Mouse (Mus musculus): ENCODE results near the gene Epb41l5.

Epb41l5 gene

DNA sequence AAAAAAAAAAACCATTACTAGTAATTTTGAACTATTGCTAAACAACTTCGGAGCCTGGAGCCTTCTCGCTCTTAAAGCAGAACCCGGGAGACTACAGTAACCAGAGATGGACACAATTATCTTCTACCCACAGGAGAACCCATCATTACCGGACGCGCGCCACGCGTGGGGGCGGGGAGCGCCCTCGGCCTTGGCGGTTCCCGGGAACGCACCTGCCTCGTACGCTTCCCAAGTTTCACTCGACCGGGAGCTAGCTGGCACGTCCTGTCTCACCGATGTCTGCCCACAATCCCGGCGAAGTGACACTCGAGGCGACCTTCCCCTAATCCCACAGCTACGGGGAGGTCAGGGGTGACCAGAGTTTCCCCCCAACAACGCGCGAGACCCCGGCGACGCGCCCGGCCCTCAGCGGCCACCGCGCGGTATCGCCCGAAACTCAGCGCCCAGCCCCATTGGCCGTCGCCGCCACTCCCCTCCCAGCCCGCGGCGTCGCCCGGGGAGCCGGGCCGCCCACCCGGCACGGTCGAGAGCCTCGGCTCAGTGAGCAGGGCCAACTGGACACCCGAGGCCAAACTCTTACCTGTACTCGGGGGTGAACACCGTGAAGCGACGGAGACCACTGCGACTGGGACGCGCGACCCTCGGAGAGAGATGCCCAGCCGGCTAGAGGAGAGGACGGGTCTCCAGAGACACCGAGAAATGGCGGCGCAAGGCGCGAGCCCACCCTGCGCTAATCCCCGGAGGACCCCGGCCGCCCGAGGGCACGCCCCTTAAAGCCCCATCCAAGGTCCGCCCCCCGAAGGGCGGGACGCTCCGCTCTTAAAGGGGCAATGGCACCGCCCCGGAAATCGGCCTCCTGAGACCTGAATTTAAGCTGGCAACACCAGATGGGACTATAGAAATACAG lies at the start of gene Epb41l5:
Gene Epb41l5, minus strand, starts transcription at position 796 of the 907 bp plus-strand sequence.
- DNase-seq (ENCODE audit: low spot score), result peak; percentile 91

GRCm38 (mm10) chr1:119696860-119697259 lies 48.1 kb upstream of the Epb41l5 start:
- no peak for DNase-seq (ENCODE audit: low spot score)

DNA sequence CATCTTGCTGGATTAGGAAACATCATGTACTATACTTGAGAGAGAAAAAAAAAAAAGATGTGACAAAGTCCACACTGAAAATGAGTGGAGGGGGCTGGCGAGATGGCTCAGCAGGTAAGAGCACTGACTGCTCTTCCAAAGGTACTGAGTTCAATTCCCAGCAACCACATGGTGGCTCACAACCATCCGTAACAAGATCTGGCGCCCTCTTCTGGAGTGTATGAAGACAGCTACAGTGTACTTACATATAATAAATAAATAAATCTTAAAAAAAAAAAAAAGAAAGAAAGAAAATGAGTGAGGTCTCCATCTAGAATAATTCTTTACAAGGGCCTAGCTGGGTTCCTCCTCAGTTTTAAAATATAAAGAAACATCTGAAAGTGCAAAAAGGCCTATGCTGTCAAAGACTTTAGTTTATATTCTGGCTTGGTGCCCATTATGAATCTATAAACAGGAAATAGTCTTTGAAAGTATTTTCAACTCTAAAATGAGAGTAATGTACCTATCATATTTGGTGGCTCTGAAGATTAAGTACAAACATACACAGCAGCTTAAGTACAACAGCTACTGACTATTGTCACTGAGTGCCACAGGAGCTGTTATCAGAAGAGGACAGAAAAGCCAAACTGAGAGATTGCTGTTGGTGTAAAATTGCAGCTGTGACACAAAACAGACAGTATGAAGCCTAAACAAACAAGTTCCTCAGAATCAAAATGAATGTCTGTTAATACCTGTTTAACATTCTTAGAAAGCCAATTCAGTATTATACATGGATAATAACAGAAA lies 37.2 kb upstream of the Epb41l5 start:
- DNase-seq (ENCODE audit: low spot score), result no peak

DNA sequence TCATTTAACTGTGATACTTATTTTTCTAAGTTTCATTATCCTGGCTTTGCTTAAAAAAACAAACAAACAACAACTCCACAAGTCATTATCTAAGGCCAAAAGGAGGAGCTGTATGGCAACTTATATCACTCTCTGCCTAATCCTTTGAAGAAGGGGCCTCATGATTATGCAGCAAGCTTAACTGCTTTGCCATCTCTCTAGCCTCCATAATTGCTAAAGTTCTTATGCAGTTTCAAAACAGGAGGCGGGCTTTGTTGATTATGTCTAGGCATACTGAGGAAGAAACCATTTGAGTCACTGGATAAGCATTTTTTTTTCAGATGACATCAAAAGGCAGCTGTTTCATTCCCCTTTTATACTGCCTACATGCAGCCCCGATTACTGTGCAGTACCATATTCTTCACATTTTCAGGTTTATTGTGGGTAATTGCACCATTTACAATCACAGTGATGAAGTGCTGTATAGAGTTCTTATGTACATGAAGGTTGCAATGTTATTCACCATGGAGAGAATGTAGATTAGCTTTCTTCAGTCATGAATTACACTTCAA lies 32.9 kb upstream of the Epb41l5 start:
- DNase-seq (ENCODE audit: low spot score), result no peak

DNA sequence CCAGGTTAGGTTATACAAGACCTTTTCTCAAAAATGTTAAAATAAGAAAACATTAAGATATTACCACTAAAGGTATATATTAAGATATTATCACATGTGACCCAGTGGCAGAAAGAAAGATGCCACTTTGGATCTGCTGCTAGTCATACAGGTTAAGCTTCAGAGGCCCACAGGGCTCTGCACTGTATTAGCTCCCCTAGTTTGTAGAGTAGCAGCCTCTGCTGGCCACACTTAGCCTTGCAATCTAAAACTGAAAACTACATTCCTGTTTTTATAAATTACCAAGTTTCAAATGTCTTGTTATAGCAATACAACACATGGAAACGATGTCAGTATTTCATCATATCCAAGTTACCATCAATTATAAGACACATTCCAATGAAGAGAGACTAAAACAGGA lies 26.2 kb upstream of the Epb41l5 start:
- no peak for DNase-seq (ENCODE audit: low spot score)

GRCm38 (mm10) chr1:119666904-119667303 lies 18.1 kb upstream of the Epb41l5 start:
- peak; percentile 38 for DNase-seq (ENCODE audit: low spot score)

- no peak for DNase-seq (ENCODE audit: low spot score)
Measured at GRCm38 (mm10) chr1:119654307-119654706, 5.5 kb upstream of the Epb41l5 start.

DNA sequence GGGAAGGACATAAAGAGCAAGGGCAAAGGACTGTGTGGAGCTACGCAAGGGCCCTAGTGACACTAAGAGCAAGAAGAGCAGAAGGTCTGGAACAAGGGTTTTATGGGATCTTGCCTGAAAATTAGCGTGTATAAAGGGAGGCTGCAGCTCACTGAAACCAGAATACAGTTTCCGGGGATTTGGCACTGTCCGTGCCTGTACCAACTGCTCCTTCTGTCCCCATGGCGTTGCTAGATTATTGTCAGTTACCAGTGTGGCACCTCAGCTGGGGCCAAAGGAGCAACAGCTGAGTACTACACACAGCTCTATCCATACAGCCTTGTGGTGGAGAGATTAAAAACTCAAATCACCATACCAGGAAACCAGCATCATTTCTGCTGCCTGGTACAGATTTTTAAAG lies 1.6 kb upstream of the Epb41l5 start:
- no peak for DNase-seq (ENCODE audit: low spot score)

- no peak for DNase-seq (ENCODE audit: low spot score)
Measured at GRCm38 (mm10) chr1:119649627-119650026, 827 bp upstream of the Epb41l5 start.

DNA sequence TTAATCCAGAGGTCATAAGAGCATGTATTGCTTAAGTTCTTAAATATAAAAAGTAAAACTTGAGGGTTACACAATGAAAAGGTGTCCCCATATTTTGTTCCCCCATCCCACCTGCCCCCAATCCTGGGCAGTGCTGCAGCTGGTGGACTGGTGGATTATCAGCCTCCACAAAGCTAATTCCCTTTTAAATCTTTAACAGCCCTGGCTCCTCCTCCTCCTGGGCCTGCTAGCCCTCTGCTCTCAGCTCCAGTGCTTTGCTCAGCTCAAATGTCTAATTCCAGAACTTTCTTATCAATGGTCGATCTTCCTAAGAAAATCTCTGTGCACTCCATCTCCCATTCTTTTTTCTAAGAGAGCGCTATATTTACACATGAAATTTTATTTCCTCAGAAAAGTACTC lies 2.4 kb downstream of the Epb41l5 start:
- DNase-seq (ENCODE audit: low spot score), result no peak

DNA sequence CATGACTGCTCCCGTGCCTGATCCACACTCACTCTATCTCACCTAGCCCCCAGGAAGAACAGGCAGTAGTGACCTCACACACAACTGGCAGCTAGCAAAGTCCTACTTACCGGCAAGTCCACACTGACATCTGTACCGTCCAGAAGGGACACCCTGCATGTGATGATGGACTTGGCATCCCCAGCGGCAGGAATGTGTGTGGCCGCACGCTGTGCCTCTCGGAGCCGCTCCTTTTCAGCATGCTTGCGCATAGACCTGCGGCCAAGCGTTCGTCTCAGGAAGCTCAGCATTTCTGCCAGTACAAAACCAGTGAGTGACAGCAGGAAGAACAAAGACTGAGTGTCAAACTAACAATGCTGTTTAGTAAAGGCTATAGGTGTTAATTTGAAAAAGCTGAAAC lies 6.4 kb downstream of the Epb41l5 start:
- peak; percentile 53 for DNase-seq (ENCODE audit: low spot score)

DNA sequence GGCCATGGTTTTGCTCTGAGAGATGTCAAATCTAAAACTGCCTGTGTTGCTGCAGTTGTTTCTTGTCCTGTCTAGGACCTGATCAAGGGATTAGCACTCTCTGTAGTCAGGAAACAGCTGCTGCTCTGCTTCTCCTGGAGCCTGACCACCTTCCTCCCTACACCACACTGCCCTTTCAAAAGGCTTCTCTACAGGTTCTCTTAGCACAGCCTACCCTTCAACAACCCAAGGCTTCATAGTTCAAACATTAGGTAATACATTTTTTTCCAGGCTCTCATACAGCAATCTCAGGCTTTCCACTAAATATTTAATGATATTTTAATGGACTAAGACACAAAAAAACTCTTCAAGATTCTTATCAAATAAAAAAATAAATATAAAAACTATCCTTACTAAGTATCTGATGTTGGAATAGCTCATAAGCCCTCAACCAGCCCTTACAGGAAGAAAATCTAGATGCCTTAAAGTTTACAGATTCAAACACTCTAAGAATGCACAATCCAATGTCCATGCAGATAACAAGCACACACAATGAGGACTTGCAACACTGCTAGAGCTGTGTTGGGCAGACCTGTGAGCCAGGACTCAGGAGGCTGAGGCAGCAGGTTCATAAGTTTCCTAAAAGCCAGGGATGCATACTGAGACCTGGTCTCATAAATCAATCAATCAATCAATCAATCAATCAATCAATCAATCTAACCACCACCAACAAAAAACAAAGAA lies 7.5 kb downstream of the Epb41l5 start:
- DNase-seq (ENCODE audit: low spot score), result no peak

- DNase-seq (ENCODE audit: low spot score), result no peak
Measured at GRCm38 (mm10) chr1:119640006-119640405, 8.8 kb downstream of the Epb41l5 start.

DNA sequence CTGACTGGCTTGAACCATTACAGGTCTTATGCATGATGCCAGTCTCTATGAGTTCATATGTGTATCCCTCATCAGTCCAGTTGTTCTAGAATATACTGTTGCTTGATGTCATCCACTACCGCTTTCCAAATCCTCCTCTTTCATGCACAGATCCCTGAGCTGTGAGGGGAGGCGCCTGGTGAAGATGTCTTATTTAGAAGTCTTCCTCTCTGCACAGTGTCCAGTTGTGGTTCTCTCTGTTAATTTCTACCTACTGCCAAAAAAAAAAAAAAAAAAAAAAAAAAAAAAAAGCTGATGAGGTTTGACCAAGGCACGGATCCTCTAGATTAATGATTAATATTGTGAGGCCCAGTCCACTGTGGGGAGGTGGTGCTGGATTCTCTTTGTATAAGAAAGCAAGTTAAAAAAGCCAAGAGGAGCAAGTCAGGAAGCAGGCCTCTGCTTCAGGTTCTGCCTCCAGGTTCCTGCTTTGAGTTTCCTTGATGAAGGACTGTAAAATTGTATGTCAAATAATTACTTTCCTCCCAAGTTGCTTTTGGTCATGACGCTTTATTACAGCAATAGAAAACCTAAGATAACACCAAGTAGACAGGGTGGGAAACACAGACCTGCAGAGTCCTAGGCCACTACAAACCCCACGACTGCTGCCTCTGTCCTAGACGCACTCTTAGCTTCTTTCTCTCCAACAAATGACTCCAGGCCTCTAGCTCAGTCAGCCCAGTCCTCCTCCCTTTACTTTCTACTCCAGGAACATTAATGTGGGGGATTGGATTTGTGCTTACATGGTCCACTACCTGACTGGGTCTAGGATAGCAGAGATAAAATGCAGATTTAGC lies 11.4 kb downstream of the Epb41l5 start:
- peak; percentile 37 for DNase-seq (ENCODE audit: low spot score)

DNA sequence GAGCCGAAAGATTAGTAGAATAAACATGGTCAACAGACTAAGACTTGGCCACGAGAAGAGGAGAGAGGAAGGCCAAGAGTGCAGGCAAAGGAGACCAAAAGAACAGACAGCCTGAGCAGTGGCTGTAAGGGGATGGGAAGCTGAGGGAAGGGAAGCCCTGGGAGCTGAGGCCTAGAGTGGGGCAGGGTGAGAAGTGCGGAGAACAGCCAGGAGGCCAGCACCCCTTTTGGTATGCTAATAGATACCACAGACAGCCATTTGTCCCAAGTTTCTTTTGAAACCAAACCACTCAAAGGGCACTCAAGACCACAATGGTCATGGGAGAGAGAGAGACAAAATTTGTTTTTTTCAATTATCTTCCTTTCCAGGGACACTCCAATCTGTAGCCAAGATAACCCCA lies 14.1 kb downstream of the Epb41l5 start:
- no peak for DNase-seq (ENCODE audit: low spot score)

DNA sequence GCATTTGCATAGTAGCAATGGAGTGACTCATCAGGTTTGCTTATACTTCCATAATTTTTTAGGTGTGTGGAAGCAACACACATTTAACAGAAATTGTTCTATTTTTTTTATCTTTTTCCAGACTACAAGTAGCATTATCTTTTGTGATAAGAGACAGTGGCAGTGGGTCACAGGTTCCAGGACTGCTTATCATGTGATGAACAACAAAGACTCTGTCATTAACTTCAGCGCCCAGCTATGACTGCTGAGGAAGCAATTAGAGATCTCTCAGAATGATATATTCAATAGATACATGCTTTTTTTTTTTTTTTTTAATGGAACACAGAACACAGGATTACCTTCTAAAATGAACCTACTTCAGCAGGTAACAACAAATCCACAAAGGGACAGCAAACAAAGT lies 18.4 kb downstream of the Epb41l5 start:
- no peak for DNase-seq (ENCODE audit: low spot score)

GRCm38 (mm10) chr1:119626837-119627236 lies 22.0 kb downstream of the Epb41l5 start:
- DNase-seq (ENCODE audit: low spot score), result peak; percentile 39

GRCm38 (mm10) chr1:119624444-119624843 lies 24.4 kb downstream of the Epb41l5 start:
- no peak for DNase-seq (ENCODE audit: low spot score)

GRCm38 (mm10) chr1:119605396-119605795 lies 43.4 kb downstream of the Epb41l5 start:
- DNase-seq (ENCODE audit: low spot score), result no peak

DNA sequence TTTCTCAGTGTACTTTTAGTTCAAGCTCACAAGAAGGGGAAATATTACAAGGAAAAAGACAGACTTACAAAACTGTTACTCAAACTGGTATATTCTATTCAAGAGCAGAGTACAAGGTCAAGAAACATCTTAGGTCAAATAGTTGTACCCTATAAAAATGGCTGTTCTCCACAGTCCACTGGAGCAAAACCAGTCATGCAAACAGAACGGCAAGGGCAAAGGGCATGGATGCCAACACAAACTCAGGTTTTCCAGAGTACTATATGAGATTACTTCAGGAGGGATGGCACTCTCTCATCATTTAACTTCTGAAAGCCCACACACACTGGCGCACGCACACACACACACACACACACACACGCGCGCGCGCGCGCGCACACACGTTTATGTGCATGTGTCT lies 46.4 kb downstream of the Epb41l5 start:
- DNase-seq (ENCODE audit: low spot score), result no peak

DNA sequence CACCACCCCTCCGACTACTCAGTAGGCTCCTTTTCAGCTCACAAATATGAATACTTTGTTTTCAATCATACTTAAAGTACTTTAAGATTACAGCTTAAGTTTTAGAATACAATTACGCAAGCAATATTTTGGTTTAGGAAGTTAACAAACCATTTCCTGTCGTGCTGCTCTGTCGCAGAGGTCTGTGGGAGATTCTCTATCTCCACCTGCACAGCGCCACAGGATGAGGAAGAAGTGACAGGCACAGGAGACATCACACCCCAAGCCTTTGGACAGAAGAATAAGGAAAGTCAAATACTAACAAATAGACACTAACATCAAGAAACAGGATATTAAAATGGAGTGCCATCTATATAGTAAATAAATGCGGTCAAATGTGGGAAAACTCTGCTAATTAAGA lies 49.9 kb downstream of the Epb41l5 start:
- DNase-seq (ENCODE audit: low spot score), result no peak
